Mouse (Mus musculus): ENCODE measurements around the gene Frmd4b. TPM values are rescaled to one million over a fixed set of nuclear protein-coding genes. Genes with fewer than 3 reads are reported as not detected.
A peak's percentile ranks its signal among the peaks of the same experiment; 100 is the strongest.

Gene Frmd4b
- polyA plus RNA-seq, 1 experiment from 2014 or later, result 39.4 TPM

DNA sequence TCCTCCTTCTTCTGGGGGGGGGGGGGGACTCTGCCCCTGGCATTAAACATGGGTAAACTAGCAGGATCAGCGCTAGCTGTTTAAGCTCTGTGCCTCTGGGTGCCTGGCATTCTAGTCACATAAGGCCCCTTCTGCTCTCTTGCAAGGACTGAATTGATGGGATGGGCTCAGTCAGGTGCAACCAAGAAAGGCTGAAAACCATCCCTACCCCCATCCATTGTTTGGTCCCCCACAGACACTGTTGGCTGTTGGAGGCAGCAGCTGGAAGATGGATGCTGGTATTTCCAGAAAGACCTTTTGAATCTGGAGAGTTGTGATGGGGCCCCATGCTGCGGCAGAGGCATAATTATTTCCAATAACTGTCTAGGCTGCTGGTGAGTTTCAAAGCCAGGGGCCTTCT lies 7.3 kb downstream of the Frmd4b start:
- Histone ChIP-seq H3K4me3 (replicated peaks) (no peak overlapping the region), H3K27ac (no peak overlapping the region), H3K4me1 (peaks cover 35% of the 10 kb centered on the region), H3K27me3 (no peaks in the 10 kb centered on the region), H3K9me3 (no peaks in the 10 kb centered on the region; the same call in 1 of the 2 replicates), H3K9ac (no peak overlapping the region), H3K4me2 (no peak overlapping the region), H3K36me3 (replicated peaks) (no peaks in the 10 kb centered on the region)
- no peak for ATAC-seq (ENCODE audit: low FRiP score)
- 48% methylated on average over 2 of the region's 2 CpGs for WGBS

DNA sequence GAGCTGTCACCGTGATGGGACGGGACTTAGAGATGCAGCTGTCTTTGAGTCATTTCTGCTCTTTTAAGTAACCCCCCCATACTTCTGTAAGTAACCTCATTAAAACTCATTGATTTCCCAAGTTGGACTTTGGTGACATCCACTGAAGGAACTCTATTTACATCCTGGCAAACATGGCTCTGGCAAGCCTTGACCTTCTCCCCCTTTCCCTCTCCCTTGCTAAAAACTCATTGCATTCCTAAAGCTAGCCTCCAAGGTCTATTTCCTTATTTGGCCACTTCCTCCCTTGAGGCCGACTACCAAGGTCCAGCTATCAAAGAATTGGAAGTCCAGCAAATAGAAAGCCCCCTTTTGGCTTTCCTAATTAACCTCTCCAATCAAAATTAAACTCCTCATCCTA lies 9.7 kb downstream of the Frmd4b start:
- H3K36me3 ChIP-seq (replicated peaks), result no peaks in the 10 kb centered on the region
- no peak overlapping the region for H3K4me3 ChIP-seq (replicated peaks)
- no peak overlapping the region for H3K9ac ChIP-seq
- no peak for ATAC-seq (ENCODE audit: low FRiP score)
- peaks cover 37% of the 10 kb centered on the region for H3K4me1 ChIP-seq
- H3K9me3 ChIP-seq, result no peaks in the 10 kb centered on the region; the same call in 1 of the 2 replicates
- no peaks in the 10 kb centered on the region for H3K27me3 ChIP-seq
- no peak overlapping the region for H3K4me2 ChIP-seq
- 0 out of 2 replicates have a peak overlapping the region, but pooled peaks have one; percentile 19 for H3K27ac ChIP-seq
- WGBS, result 43% methylated on average over 3 of the region's 3 CpGs

DNA sequence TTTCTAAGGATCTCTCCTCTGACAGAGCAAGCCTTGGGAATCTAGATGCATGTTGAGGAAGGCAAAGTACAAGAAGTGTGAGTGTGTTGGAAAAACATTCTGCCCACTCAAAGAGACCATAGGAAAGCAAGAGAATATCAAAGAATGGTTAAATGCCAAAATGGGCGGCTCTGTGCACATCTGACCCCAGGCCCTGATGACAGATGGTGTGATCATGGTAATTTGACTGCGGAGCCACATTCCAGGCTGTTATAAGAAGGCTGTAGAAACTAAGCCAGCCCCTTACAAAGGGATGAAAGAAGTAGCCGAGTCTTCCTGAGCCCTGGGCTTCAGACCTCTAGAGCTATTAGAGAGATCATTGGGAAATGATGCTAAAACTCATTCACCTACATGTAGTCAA lies 22.1 kb downstream of the Frmd4b start:
- H3K27ac ChIP-seq, result no peak overlapping the region

DNA sequence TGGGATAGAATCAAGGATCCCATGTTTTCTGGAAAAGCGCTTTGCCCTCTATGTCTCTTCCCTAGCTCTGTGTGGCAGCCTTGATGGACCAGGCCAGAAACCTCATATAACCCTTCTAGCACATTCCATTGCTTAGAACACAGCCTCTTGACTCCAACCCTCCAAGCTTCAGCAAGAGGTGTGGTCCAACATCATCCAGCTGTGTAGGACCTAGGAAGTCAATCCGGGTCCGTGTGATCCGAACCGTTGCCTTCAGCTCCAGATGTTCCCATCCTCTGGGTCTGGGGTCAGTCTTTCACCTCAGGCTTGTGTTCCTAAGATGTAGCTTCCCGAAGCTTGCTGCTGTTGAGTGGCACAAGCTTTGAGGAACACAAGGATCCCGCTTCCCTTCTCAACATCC lies 22.8 kb downstream of the Frmd4b start:
- 96% methylated on average over 7 of the region's 7 CpGs for WGBS
- ATAC-seq (ENCODE audit: low FRiP score), result no peak
- H3K27ac ChIP-seq, result no peak overlapping the region
- H3K4me3 ChIP-seq (replicated peaks), result no peak overlapping the region
- no peaks in the 10 kb centered on the region for H3K9me3 ChIP-seq
- no peak overlapping the region for H3K9ac ChIP-seq
- no peak overlapping the region for H3K4me2 ChIP-seq
- H3K4me1 ChIP-seq, result peaks cover 12% of the 10 kb centered on the region
- H3K36me3 ChIP-seq (replicated peaks), result no peaks in the 10 kb centered on the region
- no peaks in the 10 kb centered on the region for H3K27me3 ChIP-seq

More for the DNA sequence above, 22.1 kb downstream of the Frmd4b start:
- no peak overlapping the region for H3K4me3 ChIP-seq (replicated peaks)
- H3K9ac ChIP-seq, result no peak overlapping the region
- peaks cover 10% of the 10 kb centered on the region for H3K4me1 ChIP-seq
- ATAC-seq (ENCODE audit: low FRiP score), result no peak
- H3K4me2 ChIP-seq, result no peak overlapping the region
- H3K27me3 ChIP-seq, result no peaks in the 10 kb centered on the region
- no peaks in the 10 kb centered on the region for H3K36me3 ChIP-seq (replicated peaks)
- no peaks in the 10 kb centered on the region for H3K9me3 ChIP-seq
- WGBS, result 64% methylated on average over 3 of the region's 3 CpGs

DNA sequence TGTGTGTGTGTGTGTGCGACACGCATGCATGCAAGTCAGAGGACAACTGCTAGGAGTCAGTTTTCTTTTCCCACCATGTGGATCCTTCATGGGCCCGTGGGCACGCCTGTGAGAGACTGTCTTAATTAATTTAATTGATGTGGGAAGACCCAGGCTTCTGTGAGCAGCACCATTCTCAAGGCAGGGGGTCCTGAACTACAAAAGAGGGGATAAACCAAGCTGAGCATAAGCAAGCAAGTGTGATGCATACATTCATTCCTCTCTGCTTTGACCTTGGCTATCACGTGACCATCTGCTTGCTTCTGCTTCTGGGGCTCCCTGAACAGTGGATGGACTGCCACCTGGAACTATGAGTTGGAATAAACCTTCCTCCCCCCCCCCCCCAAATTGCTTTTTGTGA lies 27.1 kb downstream of the Frmd4b start:
- H3K27ac ChIP-seq, result no peak overlapping the region
- H3K9ac ChIP-seq, result no peak overlapping the region
- WGBS, result 51% methylated on average over 5 of the region's 5 CpGs
- no peaks in the 10 kb centered on the region for H3K27me3 ChIP-seq
- H3K4me3 ChIP-seq (replicated peaks), result no peak overlapping the region
- no peak overlapping the region for H3K4me2 ChIP-seq
- ATAC-seq (ENCODE audit: low FRiP score), result no peak
- H3K4me1 ChIP-seq, result peaks cover 21% of the 10 kb centered on the region
- no peaks in the 10 kb centered on the region for H3K9me3 ChIP-seq
- no peaks in the 10 kb centered on the region for H3K36me3 ChIP-seq (replicated peaks)

DNA sequence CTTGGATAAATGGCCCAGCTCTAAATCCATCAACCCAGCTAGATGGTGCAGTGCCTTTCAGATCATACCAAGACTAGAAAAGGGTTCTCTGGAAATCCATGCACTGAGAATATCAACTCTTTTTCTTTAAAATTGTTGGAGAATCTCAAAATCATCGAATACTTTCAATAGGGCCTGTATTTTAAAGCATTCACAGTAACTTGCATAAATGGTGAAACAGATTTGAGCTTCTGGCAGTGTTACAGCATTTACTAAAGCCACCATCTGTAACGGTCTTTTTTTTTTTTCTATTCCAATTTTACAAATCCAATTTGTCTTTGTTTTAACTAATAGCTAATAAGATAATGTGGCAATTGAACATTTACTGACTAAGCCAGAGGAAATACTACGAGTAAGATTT lies 27.8 kb downstream of the Frmd4b start:
- WGBS, result 80% methylated on average over 3 of the region's 3 CpGs
- no peaks in the 10 kb centered on the region for H3K27me3 ChIP-seq
- no peak overlapping the region; the same call in 1 of the 2 replicates for H3K27ac ChIP-seq
- no peak overlapping the region for H3K9ac ChIP-seq
- H3K4me3 ChIP-seq (replicated peaks), result no peak overlapping the region
- no peaks in the 10 kb centered on the region for H3K36me3 ChIP-seq (replicated peaks)
- H3K4me2 ChIP-seq, result no peak overlapping the region
- no peak for ATAC-seq (ENCODE audit: low FRiP score)
- H3K4me1 ChIP-seq, result peaks cover 20% of the 10 kb centered on the region; the same call in 1 of the 2 replicates
- H3K9me3 ChIP-seq, result no peaks in the 10 kb centered on the region

DNA sequence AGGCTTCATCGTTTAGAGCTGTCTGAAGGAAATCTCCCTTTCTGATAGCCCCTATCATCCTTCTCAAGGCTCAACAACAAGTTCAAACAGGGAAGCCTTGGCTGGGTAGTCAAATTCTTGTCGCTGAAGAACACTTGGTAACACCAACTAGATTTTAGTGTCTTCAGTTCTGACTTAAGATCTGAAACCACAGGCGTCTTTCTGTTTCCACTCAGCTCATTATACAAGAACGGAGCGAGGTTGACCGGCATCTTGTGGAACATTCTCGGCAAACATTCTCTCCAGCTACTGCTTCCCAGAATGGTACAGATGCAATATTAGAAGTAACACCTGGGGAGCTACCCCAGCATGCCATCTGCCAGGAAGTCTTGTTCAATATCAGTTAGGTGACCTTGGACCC lies 28.3 kb downstream of the Frmd4b start:
- peaks cover 20% of the 10 kb centered on the region; the same call in 1 of the 2 replicates for H3K4me1 ChIP-seq
- ATAC-seq (ENCODE audit: low FRiP score), result no peak
- H3K4me3 ChIP-seq (replicated peaks), result no peak overlapping the region
- H3K9ac ChIP-seq, result no peak overlapping the region
- no peaks in the 10 kb centered on the region for H3K27me3 ChIP-seq
- no peak overlapping the region for H3K4me2 ChIP-seq
- no peaks in the 10 kb centered on the region for H3K9me3 ChIP-seq
- WGBS, result 88% methylated on average over 7 of the region's 7 CpGs
- H3K36me3 ChIP-seq (replicated peaks), result no peaks in the 10 kb centered on the region
- H3K27ac ChIP-seq, result no peak overlapping the region

DNA sequence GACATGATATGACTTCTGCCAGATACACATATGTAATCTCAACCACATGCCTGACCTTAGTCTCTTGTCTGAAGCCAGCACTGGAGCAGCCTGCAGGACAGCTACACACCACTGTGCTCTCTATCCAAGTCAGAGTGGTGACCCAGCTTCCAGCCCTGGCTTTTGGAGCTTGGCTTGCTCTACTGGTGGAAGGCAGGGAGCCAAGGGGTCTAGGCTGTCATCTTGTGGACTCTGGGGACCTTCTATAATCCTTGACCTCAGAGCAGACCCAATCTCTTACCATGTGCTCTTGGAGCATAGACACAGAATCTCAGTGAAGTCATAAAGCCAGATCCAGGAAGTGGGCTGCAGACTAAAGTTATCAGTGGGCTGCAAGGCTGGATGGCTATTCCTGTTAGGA lies 30.7 kb downstream of the Frmd4b start:
- Histone ChIP-seq H3K9me3 (no peaks in the 10 kb centered on the region), H3K4me2 (no peak overlapping the region), H3K27me3 (no peaks in the 10 kb centered on the region), H3K27ac (no peak overlapping the region), H3K4me1 (peaks cover 27% of the 10 kb centered on the region; the same call in 1 of the 2 replicates), H3K9ac (no peak overlapping the region), H3K4me3 (replicated peaks) (no peak overlapping the region), H3K36me3 (replicated peaks) (no peaks in the 10 kb centered on the region)
- no peak for ATAC-seq (ENCODE audit: low FRiP score)

DNA sequence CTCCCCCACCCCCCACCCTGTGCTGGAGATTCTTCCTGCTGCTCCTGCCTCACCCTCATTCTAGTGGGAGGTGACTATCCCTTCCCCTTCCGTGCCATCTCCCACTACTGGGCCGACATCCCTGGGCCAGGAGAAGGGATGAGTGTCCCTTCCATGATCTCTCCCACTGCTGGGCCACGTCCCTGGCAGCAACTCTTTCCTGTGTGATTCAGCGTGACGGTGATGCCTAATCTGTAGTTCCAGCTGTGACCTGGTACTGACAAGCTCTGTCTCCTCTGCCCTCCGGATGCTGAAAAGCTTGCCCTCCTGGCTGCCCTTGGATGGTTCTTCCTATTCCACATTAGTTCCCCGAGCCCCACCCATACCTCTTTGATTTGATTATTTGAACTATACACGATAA lies 31.3 kb downstream of the Frmd4b start:
- H3K36me3 ChIP-seq (replicated peaks), result no peaks in the 10 kb centered on the region
- H3K9ac ChIP-seq, result no peak overlapping the region
- WGBS, result 72% methylated on average over 8 of the region's 8 CpGs
- no peak overlapping the region for H3K27ac ChIP-seq
- H3K4me1 ChIP-seq, result peaks cover 27% of the 10 kb centered on the region; the same call in 1 of the 2 replicates
- H3K4me3 ChIP-seq (replicated peaks), result no peak overlapping the region
- H3K9me3 ChIP-seq, result no peaks in the 10 kb centered on the region
- ATAC-seq (ENCODE audit: low FRiP score), result no peak
- no peaks in the 10 kb centered on the region for H3K27me3 ChIP-seq
- H3K4me2 ChIP-seq, result no peak overlapping the region

DNA sequence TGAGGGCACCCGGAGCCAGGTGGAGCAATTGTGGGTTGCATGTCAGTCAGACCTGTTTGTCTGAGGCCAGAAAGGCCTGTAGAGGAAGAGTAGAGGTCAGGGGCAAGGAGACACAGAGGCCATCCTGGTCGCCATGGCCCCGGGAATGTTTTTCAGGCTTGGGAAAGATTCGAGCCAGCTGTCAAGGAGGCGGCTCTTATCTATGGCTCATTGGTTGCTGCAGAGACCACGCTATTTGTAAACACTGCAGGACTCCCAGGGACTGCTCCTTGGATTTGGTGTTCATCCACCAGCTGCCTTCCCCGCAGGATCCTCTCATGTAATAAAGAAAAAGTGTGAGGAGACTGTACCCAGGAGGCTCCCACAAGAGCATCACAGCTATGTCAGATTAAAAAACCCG lies 34.6 kb downstream of the Frmd4b start:
- Histone ChIP-seq H3K9me3 (no peaks in the 10 kb centered on the region), H3K36me3 (replicated peaks) (no peaks in the 10 kb centered on the region), H3K27ac (no peak overlapping the region), H3K4me3 (replicated peaks) (no peak overlapping the region), H3K27me3 (no peaks in the 10 kb centered on the region), H3K4me1 (peaks cover 31% of the 10 kb centered on the region), H3K9ac (no peak overlapping the region), H3K4me2 (no peak overlapping the region)
- no peak for ATAC-seq (ENCODE audit: low FRiP score)
- WGBS, result 63% methylated on average over 8 of the region's 8 CpGs

DNA sequence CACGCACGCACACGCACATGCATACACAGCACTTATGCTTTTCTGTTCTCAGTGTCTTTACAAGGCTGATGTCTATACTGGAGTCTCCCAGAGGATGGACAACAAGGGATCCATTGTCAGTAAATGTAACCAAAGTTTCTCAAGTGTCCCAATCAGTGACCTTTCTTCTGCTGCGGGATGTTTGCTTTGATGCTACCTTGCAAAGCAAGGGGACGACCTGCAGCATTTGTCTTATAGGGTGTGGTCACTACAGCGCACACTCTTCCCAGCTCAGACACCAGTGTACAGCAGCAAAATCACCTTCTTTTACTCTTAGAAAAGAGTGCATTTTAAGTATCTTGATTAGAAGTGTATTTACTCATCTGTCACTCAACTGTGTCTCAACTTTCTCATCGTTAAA lies 35.4 kb downstream of the Frmd4b start:
- no peak overlapping the region for H3K9ac ChIP-seq
- ATAC-seq (ENCODE audit: low FRiP score), result no peak
- peaks cover 39% of the 10 kb centered on the region for H3K4me1 ChIP-seq

DNA sequence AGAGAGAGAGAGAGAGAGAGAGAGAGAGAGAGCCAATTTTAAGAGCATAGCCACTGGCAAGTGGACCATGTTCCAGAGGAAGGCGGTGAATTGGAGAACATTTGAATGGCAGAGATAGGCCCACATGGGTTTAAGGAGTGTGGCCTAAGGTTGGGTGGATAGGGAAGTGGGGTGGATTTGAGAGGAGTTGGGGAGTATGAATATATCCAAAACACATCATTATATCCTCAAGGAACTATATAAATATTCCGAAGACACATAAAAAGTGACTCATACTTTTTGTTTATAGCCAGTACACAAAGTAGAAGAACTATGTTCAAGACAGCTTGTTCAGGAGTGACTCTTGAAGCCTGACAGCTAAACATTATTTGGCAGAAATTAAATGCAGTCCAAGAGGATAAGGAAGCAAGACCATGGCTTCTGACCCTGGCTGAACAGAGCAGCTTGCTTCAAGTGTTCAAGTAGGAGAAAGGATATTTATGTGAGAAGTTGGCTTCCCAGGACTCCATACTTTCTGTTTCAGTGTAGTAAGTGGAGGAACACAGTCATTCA lies 36.8 kb downstream of the Frmd4b start:
- Histone ChIP-seq H3K9me3 (no peaks in the 10 kb centered on the region), H3K27me3 (no peaks in the 10 kb centered on the region), H3K4me1 (peaks cover 37% of the 10 kb centered on the region), H3K27ac (no peak overlapping the region), H3K4me2 (no peak overlapping the region), H3K9ac (no peak overlapping the region), H3K4me3 (replicated peaks) (no peak overlapping the region), H3K36me3 (replicated peaks) (no peaks in the 10 kb centered on the region)
- ATAC-seq (ENCODE audit: low FRiP score), result no peak
- WGBS, result 96% methylated on average over 2 of the region's 2 CpGs

More for the DNA sequence above, 35.4 kb downstream of the Frmd4b start:
- H3K27ac ChIP-seq, result no peak overlapping the region
- 79% methylated on average over 7 of the region's 7 CpGs for WGBS
- no peak overlapping the region for H3K4me3 ChIP-seq (replicated peaks)
- H3K4me2 ChIP-seq, result no peak overlapping the region
- no peaks in the 10 kb centered on the region for H3K27me3 ChIP-seq
- no peaks in the 10 kb centered on the region for H3K36me3 ChIP-seq (replicated peaks)
- no peaks in the 10 kb centered on the region for H3K9me3 ChIP-seq

DNA sequence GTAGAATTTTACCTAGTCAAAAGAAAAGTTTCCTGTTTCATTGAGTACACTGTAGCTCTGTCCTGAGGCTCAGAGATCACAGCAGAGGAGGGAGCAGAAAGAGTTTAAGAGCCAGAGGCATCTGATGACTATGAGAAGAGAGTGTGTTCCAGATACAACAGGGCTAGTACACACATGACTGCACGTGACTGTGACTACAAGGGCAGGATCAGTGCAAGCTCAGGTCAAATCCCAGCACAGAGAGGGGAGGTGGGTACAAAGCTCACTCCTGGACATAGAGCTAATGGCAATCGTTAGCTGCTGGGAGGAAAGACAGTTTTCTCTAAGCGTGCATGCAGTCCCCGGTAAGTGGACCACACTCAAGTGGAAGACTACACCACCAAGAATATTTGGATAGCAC lies 37.6 kb downstream of the Frmd4b start:
- Histone ChIP-seq H3K4me1 (peaks cover 35% of the 10 kb centered on the region), H3K36me3 (replicated peaks) (no peaks in the 10 kb centered on the region), H3K4me3 (replicated peaks) (no peak overlapping the region), H3K27me3 (no peaks in the 10 kb centered on the region), H3K27ac (no peak overlapping the region), H3K4me2 (no peak overlapping the region), H3K9ac (no peak overlapping the region), H3K9me3 (no peaks in the 10 kb centered on the region)
- ATAC-seq (ENCODE audit: low FRiP score), result no peak
- WGBS, result 60% methylated on average over 4 of the region's 4 CpGs
